Mouse (Mus musculus): ENCODE measurements around the gene Efnb3. TPM values are rescaled to one million over a fixed set of nuclear protein-coding genes. Genes with fewer than 3 reads are reported as not detected.

Gene Efnb3
- total and polyA plus RNA-seq, 3 experiments, result 0.23 to 0.72 TPM; not detected in 1

DNA sequence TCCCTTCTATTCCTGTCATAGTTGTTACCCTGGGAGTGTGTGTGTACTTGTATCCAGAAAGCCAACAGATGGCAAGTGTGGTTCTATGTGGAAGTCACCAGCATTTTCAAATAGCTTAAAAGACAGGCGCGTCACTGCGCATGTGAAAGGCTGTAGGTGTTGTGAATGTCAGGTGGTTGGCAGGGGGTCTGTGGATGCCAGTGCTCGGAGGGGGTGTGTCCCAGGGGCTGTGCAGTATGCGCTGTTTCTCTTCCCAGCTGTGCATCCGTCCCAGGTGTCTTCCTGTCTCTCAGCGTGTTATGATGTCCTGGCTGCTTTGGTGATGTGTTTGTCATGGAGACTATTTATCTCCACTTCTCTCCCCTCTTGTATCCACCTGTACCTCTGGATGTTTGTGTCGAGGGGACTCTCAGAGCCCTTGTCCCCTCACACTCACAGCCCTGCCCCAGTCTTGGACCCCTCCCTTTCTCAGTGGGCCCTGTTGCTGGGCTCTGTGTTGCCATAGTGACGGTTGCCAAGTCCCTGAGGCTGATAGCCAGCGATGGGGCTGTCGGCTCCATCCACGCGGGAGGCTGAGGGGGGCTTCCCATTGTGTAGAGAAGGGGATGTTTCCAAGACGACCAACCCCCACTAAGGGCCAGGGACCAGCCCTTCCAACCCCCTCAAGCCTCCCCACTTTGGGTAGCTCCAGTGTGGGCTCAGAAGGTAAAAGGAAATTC is 7.2 kb downstream of the Efnb3 start:
- no peak overlapping the region for H3K4me3 ChIP-seq (ENCODE audit: control insufficient read depth in 1 of 2, insufficient read depth in 1 of 2, low read depth in 2 of 2, low read length in 2 of 2)
- H3K36me3 ChIP-seq (ENCODE audit: control insufficient read depth in 1 of 2, insufficient read depth in 2 of 2, low read length in 2 of 2), result no peaks in the 10 kb centered on the region
- no peaks in the 10 kb centered on the region for H3K4me1 ChIP-seq (ENCODE audit: control insufficient read depth in 1 of 2, insufficient read depth in 2 of 2, low read length in 2 of 2)
- H3K79me2 ChIP-seq (ENCODE audit: control insufficient read depth, insufficient read depth, low read length, poor library complexity), result no peaks in the 10 kb centered on the region
- no peak overlapping the region for H3K9ac ChIP-seq (ENCODE audit: control insufficient read depth, low read depth, low read length, poor library complexity, severe bottlenecking)
- TF ChIP-seq POLR2AphosphoS2 (IDR thresholded peaks at IDR 0.05; ENCODE audit: low read length) (no peak), BHLHE40 (IDR thresholded peaks at IDR 0.05; ENCODE audit: borderline replicate concordance, low read depth, low read length) (no peak), CHD1 (IDR thresholded peaks at IDR 0.05; ENCODE audit: low read depth, low read length) (no peak), GATA1 (IDR thresholded peaks at IDR 0.05; ENCODE audit: low read depth, low read length) (no peak), CTCF (IDR thresholded peaks at IDR 0.05 in 2 of 3, conservative IDR thresholded peaks at IDR 0.05 in 1 of 3; ENCODE audit: control insufficient read depth in 1 of 3, insufficient read depth in 1 of 3, low read depth in 2 of 3, low read length in 3 of 3, poor library complexity in 1 of 3, severe bottlenecking in 1 of 3) (no peak), POLR2A (IDR thresholded peaks at IDR 0.05; ENCODE audit: control insufficient read depth in 1 of 2, insufficient read depth in 1 of 2, low read depth in 1 of 2, low read length in 2 of 2, poor library complexity in 1 of 2) (no peak), TBP (IDR thresholded peaks at IDR 0.05; ENCODE audit: low read depth, low read length) (no peak), ZMIZ1 (IDR thresholded peaks at IDR 0.05; ENCODE audit: low read depth, low read length) (no peak), NELFE (IDR thresholded peaks at IDR 0.05; ENCODE audit: low read depth, low read length) (no peak), ETS1 (IDR thresholded peaks at IDR 0.05; ENCODE audit: low read depth, low read length) (no peak), USF2 (IDR thresholded peaks at IDR 0.05; ENCODE audit: borderline replicate concordance in 1 of 2, insufficient read depth in 1 of 2, low read depth in 1 of 2, low read length in 2 of 2) (no peak), MAZ (IDR thresholded peaks at IDR 0.05; ENCODE audit: low read depth, low read length) (no peak), E2F4 (IDR thresholded peaks at IDR 0.05; ENCODE audit: borderline replicate concordance, low read depth, low read length) (no peak), CHD2 (IDR thresholded peaks at IDR 0.05; ENCODE audit: low read length) (no peak), ELF1 (IDR thresholded peaks at IDR 0.05; ENCODE audit: low read depth, low read length) (no peak)
- peaks cover 0 to 4% of the 10 kb centered on the region in 2 experiments; a peak in 3 of 4 replicates for H3K27me3 ChIP-seq (ENCODE audit: control insufficient read depth in 1 of 2, insufficient read depth in 2 of 2, low read length in 2 of 2)
- no peak overlapping the region for H3K27ac ChIP-seq (ENCODE audit: control insufficient read depth, low read depth, low read length)
- no peak for DNase-seq (ENCODE audit: low read depth, low spot score)
- H3K9me3 ChIP-seq (replicated peaks; ENCODE audit: insufficient read depth, low read length), result no peaks in the 10 kb centered on the region

DNA sequence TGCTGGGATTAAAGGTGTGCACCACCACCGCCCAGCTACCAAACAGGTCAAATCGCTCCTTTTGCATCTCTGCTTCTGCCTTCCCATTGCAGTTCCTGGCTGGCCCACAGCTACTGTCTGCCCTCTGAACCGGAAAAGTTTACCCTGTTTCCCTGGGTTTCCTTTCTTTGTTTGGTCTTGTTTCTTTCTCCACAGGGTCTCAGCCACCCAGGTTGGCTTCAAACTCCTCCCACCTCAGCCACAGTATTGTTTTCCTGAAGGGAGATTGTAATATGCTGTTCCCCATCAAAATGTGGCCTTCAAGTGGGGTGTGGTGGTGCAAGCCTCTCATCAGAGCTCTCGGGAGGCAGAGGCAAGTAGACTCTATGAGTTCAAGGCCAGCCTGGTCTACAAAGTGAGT is 8.7 kb downstream of the Efnb3 start:
- Histone ChIP-seq H3K27me3 (ENCODE audit: control insufficient read depth in 1 of 2, insufficient read depth in 2 of 2, low read length in 2 of 2) (peaks cover 0 to 9% of the 10 kb centered on the region in 2 experiments; a peak in 3 of 4 replicates), H3K9me3 (replicated peaks; ENCODE audit: insufficient read depth, low read length) (no peaks in the 10 kb centered on the region), H3K9ac (ENCODE audit: control insufficient read depth, low read depth, low read length, poor library complexity, severe bottlenecking) (no peak overlapping the region), H3K4me3 (ENCODE audit: control insufficient read depth in 1 of 2, insufficient read depth in 1 of 2, low read depth in 2 of 2, low read length in 2 of 2) (no peak overlapping the region), H3K79me2 (ENCODE audit: control insufficient read depth, insufficient read depth, low read length, poor library complexity) (no peaks in the 10 kb centered on the region), H3K27ac (ENCODE audit: control insufficient read depth, low read depth, low read length) (no peak overlapping the region), H3K4me1 (ENCODE audit: control insufficient read depth in 1 of 2, insufficient read depth in 2 of 2, low read length in 2 of 2) (no peaks in the 10 kb centered on the region), H3K36me3 (ENCODE audit: control insufficient read depth in 1 of 2, insufficient read depth in 2 of 2, low read length in 2 of 2) (no peaks in the 10 kb centered on the region)
- no peak for DNase-seq (ENCODE audit: low read depth, low spot score)
- TF ChIP-seq GABPA (IDR thresholded peaks at IDR 0.05; ENCODE audit: low read depth, low read length) (no peak), MYC (IDR thresholded peaks at IDR 0.05; ENCODE audit: low read depth, low read length) (no peak), ETS1 (IDR thresholded peaks at IDR 0.05; ENCODE audit: low read depth, low read length) (no peak), ZC3H11A (IDR thresholded peaks at IDR 0.05; ENCODE audit: low read depth, low read length) (no peak), MAFK (IDR thresholded peaks at IDR 0.05; ENCODE audit: borderline replicate concordance, low read depth, low read length) (no peak), GATA1 (IDR thresholded peaks at IDR 0.05; ENCODE audit: low read depth, low read length) (no peak), TAL1 (IDR thresholded peaks at IDR 0.05; ENCODE audit: low read length) (no peak), ZNF384 (IDR thresholded peaks at IDR 0.05; ENCODE audit: low read depth, low read length) (no peak), CHD2 (IDR thresholded peaks at IDR 0.05; ENCODE audit: low read length) (no peak)

All from MEL (cell line).